In genomic region chr7:84779276-84779825, GRCm38 (mm10) we compare ENCODE assay signal across 8 mouse cellular contexts.
DNase-seq lines count a peak whose midpoint lies in the region; ATAC-seq and TF ChIP-seq lines count a peak whose summit lies in the region.

No protein-coding gene starts in this region.

- TF ChIP-seq POLR2A in cortical plate, adult 2 months (IDR thresholded peaks at IDR 0.05; ENCODE audit: extremely low read depth, insufficient read depth, low read length): no peak

- peak; percentile 95 for ATAC-seq in activated CD4-positive, CD25-positive, alpha-beta regulatory T cell, adult 4 months
- peak; percentile 93 for ATAC-seq in inflammation-experienced regulatory T-cells, adult 6 months
- peak; percentile 99 for ATAC-seq in megakaryocyte-erythroid progenitor cell, adult 5-6 weeks (replicated peaks; ENCODE audit: low FRiP score, low TSS enrichment, poor library complexity, severe bottlenecking)

- intact Hi-C loops in left cerebral cortex, postnatal 10 days (cut with DNase I): loop anchor here (5.0 kb wide), 1 partner anchor 187 kb away; no protein-coding TSS in a partner anchor

- TF ChIP-seq CTCF in cortical plate, adult 2 months (IDR thresholded peaks at IDR 0.05; ENCODE audit: extremely low read depth, insufficient read depth, low read length): peak; percentile 80

- peak overlapping the region; percentile 71 for H3K4me3 ChIP-seq in cortical plate, adult 2 months (ENCODE audit: insufficient read depth, low read length)

- DNase-seq in gastrocnemius, postnatal 10 days: peak; percentile 88
- peak; percentile 82 to 90 for DNase-seq in left cerebral cortex, postnatal 10 days (ENCODE audit: extremely low spot score in 1 of 2, low spot score in 2 of 2)
- DNase-seq in right cerebral cortex, postnatal 25 days: peak; percentile 75
- peak; percentile 68 to 85 for DNase-seq in urinary bladder, postnatal 4 days (ENCODE audit: low spot score in 2 of 2)

- H3K27ac ChIP-seq in cortical plate, adult 2 months (ENCODE audit: insufficient read depth, low read length): peak overlapping the region; percentile 23; the same call in 1 of the 2 replicates

- H3K4me1 ChIP-seq in cortical plate, adult 2 months (ENCODE audit: control insufficient read depth, insufficient read depth, low read length): no peaks in the 10 kb centered on the region

Comparison
In these comparisons a context has a peak if more than half of its experiments do, and no peak if none do; other contexts are left out.
1. Peak in every context shown above with its lines: DNase-seq, ATAC-seq, H3K4me3 ChIP-seq and H3K27ac ChIP-seq.